Mouse (Mus musculus): ENCODE results near the gene Ccdc142. TPM values are rescaled to one million over a fixed set of nuclear protein-coding genes. Genes with fewer than 3 reads are reported as not detected.

Ccdc142 gene
- total RNA-seq, 4 experiments from 2014 or later, result 1.1 to 2.3 (median 1.3) TPM; not detected in 1

DNA sequence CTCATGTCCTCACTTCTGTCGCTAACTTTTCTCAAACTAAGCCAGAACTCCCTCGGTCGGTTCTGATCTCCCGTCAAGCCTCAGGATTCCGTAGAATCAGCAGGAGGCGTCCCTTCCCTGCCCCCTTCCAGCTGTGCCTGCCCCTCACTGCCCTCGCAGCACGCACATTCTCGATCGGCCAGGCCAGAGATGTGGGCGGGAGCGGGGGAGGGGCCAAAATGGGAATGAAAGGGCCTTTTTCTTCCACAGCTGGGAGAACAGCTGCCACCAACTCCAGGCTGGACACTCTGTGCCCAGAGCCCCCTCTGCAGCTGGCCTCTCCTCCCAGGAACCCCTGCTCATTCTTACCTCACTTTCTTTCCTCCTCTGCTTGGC, 36.2 kb downstream of the Ccdc142 start:
- DNase-seq (ENCODE audit: low spot score in 2 of 2), result peak; percentile 87 to 89

- DNase-seq (ENCODE audit: low spot score in 2 of 2), result no peak
Measured at GRCm38 (mm10) chr6:83138056-83138455, 36.7 kb downstream of the Ccdc142 start.

- DNase-seq (ENCODE audit: low spot score in 2 of 2), result no peak
Measured at GRCm38 (mm10) chr6:83140044-83140443, 38.6 kb downstream of the Ccdc142 start.

DNA sequence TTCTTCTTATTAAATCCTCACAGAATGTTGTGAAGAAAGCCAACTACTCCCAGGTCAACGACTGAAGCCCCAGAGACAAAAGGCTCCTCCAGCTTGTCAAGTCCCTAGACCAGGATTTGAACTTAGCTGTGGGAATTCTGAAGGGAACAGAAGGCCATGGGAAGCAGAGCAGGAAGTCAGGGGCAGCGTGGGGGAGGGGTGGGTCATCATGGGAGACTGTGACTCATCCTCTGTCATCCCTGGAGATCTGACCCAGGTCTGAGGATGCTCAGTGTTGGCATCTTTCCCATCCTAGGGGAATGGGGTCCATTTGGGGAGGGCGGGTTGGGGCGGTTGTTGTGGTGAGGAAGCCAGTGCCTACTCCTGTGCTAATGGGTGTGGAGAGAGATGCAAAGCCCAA, 40.2 kb downstream of the Ccdc142 start:
- DNase-seq (ENCODE audit: low spot score in 2 of 2), result no peak

GRCm38 (mm10) chr6:83142211-83142731, 40.9 kb downstream of the Ccdc142 start:
- DNase-seq (ENCODE audit: low spot score in 2 of 2), result no peak

GRCm38 (mm10) chr6:83142886-83143285, 41.5 kb downstream of the Ccdc142 start:
- no peak for DNase-seq (ENCODE audit: low spot score in 2 of 2)

GRCm38 (mm10) chr6:83145209-83145608, 43.8 kb downstream of the Ccdc142 start:
- no peak for DNase-seq (ENCODE audit: low spot score in 2 of 2)

GRCm38 (mm10) chr6:83145805-83146204, 44.4 kb downstream of the Ccdc142 start:
- DNase-seq (ENCODE audit: low spot score in 2 of 2), result no peak

DNA sequence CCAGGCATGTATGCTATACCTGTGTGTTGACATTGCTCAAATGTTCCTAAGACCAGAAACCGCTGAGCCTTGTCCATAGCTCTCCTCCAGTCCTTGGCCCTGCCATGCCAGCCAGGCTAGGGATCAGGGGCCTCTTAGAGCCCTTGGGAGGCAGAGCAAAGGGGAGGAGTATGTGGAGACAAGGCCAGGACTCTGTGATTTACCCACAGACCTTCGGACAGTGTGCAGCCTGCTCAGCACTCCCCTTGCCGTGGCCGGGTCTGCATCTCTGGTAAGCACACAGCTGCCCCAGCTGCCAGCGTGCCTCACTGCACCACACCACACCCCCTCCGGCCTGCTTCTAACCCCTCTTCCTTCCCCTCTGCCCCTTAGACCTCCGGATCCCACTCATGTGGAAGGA, 45.9 kb downstream of the Ccdc142 start:
- no peak for DNase-seq (ENCODE audit: low spot score in 2 of 2)

DNA sequence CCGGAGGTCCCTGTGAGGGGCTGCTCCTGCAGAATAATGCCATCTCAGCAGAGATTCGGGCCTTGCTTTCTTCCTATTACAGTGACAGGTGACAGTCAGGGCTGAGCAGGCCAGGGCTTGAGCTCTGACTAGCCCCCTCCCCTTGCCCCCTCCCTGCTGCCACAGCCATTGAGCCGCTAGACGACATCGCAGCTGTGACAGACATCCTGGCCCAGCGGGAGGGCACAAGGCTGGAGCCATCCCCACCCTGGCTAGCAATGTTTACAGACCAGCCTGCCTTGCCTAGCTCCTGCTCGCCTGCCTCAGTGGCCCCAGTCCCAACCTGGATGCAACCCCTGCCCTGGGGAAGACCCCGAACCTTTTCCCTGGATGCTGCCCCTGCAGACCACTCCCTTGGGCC, 50.3 kb downstream of the Ccdc142 start:
- DNase-seq (ENCODE audit: low spot score in 2 of 2), result no peak

DNA sequence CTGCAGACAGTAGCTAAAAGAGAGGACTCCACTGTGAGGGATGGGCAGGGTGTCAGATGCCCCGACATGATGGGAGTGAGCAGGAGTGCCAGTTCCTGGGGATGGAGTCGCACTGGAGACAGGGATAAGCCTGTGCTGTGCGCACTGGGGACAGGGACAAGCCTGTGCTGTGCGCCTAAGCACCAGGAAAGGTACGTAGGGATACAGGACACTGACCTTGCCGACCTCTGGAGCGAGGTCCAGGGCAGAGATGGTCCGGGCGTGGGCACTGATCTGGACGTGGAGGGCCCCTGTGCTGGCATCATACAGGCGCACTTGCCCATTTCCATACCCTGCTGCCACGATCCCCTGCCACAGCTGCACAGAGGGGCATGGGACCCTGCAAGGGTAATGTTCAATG, 51.6 kb downstream of the Ccdc142 start:
- no peak for DNase-seq (ENCODE audit: low spot score in 2 of 2)

DNA sequence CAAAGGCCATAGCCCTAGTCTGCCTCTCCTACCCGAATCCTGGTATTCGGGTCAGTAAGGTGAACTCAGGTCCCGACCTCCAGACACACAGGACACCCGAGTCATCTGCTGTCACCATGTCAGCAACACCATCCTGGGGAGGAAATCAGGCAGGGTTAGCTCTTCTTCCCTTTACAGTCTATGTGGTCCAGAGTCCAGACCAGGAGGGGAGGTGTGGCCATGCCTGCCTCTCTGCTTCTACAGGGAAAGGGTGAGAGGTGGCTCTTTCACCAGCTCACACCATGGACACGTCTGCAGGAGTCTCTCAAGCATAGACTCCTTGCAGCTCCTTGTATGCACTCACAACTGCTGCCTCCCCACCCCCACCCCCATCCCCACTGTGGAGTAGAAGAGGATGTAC, 52.1 kb downstream of the Ccdc142 start:
- no peak for DNase-seq (ENCODE audit: low spot score in 2 of 2)

DNA sequence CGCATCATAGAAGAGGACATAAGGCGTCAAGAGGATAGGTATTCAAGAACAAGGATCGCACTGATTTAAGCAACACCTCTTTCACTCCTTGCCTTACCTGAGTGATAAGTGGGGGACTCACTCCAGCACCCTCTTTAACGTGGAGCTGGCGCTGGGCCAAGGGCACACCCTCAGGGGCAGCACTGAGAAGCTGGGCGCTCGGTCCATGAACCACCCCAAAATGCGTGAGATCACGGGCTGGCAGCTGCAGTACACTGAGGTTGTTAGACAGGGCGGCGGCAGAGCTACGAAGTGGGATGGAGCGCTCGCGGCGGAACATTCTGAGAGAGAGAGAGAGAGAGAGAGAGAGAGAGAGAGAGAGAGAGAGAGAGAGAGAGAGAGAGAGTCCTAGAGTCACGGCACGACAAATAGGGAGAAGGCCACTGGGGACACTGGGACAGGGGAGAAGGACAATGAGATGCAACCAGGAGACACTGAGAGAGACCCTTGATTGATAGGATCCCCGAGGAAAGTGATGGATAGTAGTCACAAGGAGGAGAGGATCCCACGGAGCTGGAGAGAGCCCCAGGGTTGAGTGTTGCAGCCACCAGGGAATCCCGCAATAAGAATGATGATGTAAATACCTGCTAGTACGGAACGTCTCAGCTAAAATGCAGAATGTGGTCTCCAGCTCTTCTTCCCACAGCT, 54.3 kb downstream of the Ccdc142 start:
- no peak for DNase-seq (ENCODE audit: low spot score in 2 of 2)

GRCm38 (mm10) chr6:83156259-83156684, 54.9 kb downstream of the Ccdc142 start, which contains the start of the genes Wdr54 and 1700003E16Rik:
Gene Wdr54, minus strand, starts transcription at chr6:83156397.
Gene 1700003E16Rik, plus strand, starts transcription at chr6:83156404.
- no peak for DNase-seq (ENCODE audit: low spot score in 2 of 2)

Small RNA genes within 50 kb of the gene (microRNA-seq; reads per million reads assigned to microRNA genes)
- gene Mir3470a, result not detected

Other genes with a start within 250 kb of the Ccdc142 start
- under 1 TPM in 1 of 4 experiments, not detected in 3; 0.61 TPM for gene Sema4f, start 161.8 kb upstream of the Ccdc142 start, total RNA-seq (2022)
- not detected for gene M1ap, start 154.7 kb upstream of the Ccdc142 start, total RNA-seq (2022)
- 1 to 10 TPM in 3 of 4 experiments, under 1 TPM in 1; 0.56 to 1.2 (median 1.1) TPM for gene Dok1, start 68.1 kb upstream of the Ccdc142 start, total RNA-seq (2022)
- 1 to 10 TPM in 3 of 4 experiments, under 1 TPM in 1; 0.97 to 1.5 (median 1.3) TPM for gene Loxl3, start 67.4 kb upstream of the Ccdc142 start, total RNA-seq (2022)
- gene Aup1, start 47.1 kb upstream of the Ccdc142 start, total RNA-seq (2022), result 100 to 1,000 TPM in 2 of 4 experiments, 10 to 100 TPM in 2; 91.1 to 109 (median 102) TPM
- gene Htra2, start 46.3 kb upstream of the Ccdc142 start, total RNA-seq (2022), result 10 to 100 TPM; 16.6 to 16.9 (median 16.7) TPM
- gene Dqx1, start 43.8 kb upstream of the Ccdc142 start, total RNA-seq (2022), result under 1 TPM; 0.24 to 0.52 (median 0.33) TPM
- not detected for gene Tlx2, start 31.3 kb upstream of the Ccdc142 start, total RNA-seq (2022)
- gene Pcgf1, start 23.7 kb upstream of the Ccdc142 start, total RNA-seq (2022), result 1 to 10 TPM; 6.2 to 9.4 (median 7.5) TPM
- under 1 TPM in 2 of 4 experiments, not detected in 2; 0.63 to 0.94 TPM for gene Lbx2, start 15.2 kb upstream of the Ccdc142 start, total RNA-seq (2022)
- under 1 TPM; 0.60 to 0.99 (median 0.82) TPM for gene Gm42688, start within 50 bp of the Ccdc142 start, total RNA-seq (2022)
- gene Mrpl53, start 7.4 kb downstream of the Ccdc142 start, total RNA-seq (2022), result 100 to 1,000 TPM; 102 to 112 (median 107) TPM
- gene Mogs, start 13.9 kb downstream of the Ccdc142 start, total RNA-seq (2022), result 1 to 10 TPM; 5.3 to 5.9 (median 5.5) TPM
- 10 to 100 TPM; 39.1 to 50.7 (median 45.1) TPM for gene Wbp1, start 20.0 kb downstream of the Ccdc142 start, total RNA-seq (2022)
- gene Ino80b, start 23.8 kb downstream of the Ccdc142 start, total RNA-seq (2022), result 10 to 100 TPM; 14.3 to 18.2 (median 16.2) TPM
- gene Rtkn, start 33.9 kb downstream of the Ccdc142 start, total RNA-seq (2022), result 10 to 100 TPM in 3 of 4 experiments, 1 to 10 TPM in 1; 9.0 to 12.2 (median 10.9) TPM
- 1 to 10 TPM in 3 of 4 experiments, under 1 TPM in 1; 0.87 to 2.3 (median 1.1) TPM for gene Wdr54, start 54.8 kb downstream of the Ccdc142 start, total RNA-seq (2022)
- gene 1700003E16Rik, start 54.8 kb downstream of the Ccdc142 start, total RNA-seq (2022), result under 1 TPM in 2 of 4 experiments, not detected in 2; 0.13 to 0.15 TPM
- 100 to 1,000 TPM; 117 to 131 (median 127) TPM for gene Dctn1, start 64.3 kb downstream of the Ccdc142 start, total RNA-seq (2022)
- gene Slc4a5, start 118.2 kb downstream of the Ccdc142 start, total RNA-seq (2022), result not detected
- gene Mthfd2, start 224.3 kb downstream of the Ccdc142 start, total RNA-seq (2022), result 1 to 10 TPM; 2.9 to 4.7 (median 3.2) TPM
- gene Mob1a, start 224.4 kb downstream of the Ccdc142 start, total RNA-seq (2022), result 10 to 100 TPM in 1 of 4 experiments, 1 to 10 TPM in 3; 7.8 to 10.0 (median 8.7) TPM
- 100 to 1,000 TPM; 190 to 220 (median 193) TPM for gene Bola3, start 247.5 kb downstream of the Ccdc142 start, total RNA-seq (2022)